Mouse (Mus musculus): Measurements from ENCODE around the gene Cd248. TPM values are rescaled to one million over a fixed set of nuclear protein-coding genes. Genes with fewer than 3 reads are reported as not detected.

Gene Cd248
- polyA plus RNA-seq, 1 experiment from 2014 or later, result 15.2 TPM

- whole genome bisulfite sequencing, result 2% methylated on average over 34 of the region's 48 CpGs
These were observed 30.7 kb downstream of the Cd248 start, which contains the start of gene Cnih2 for GRCm38 (mm10) chr19:5098363-5099143. Gene Cnih2, minus strand, starts transcription at chr19:5098521.

GRCm38 (mm10) chr19:5106074-5106473 is 38.2 kb downstream of the Cd248 start:
- 22% methylated on average over 9 of the region's 9 CpGs for WGBS
- Histone ChIP-seq H3K4me2 (replicated peaks) (peak overlapping the region; percentile 97), H3K27me3 (no peaks in the 10 kb centered on the region), H3K9me3 (no peaks in the 10 kb centered on the region), H3K27ac (peak overlapping the region; percentile 96), H3K9ac (replicated peaks) (peak overlapping the region; percentile 89), H3K4me1 (replicated peaks) (peaks cover 26% of the 10 kb centered on the region), H3K36me3 (peaks cover 77% of the 10 kb centered on the region), H3K4me3 (replicated peaks) (peak overlapping the region; percentile 73)
- no peak; the same call in 1 of the 2 replicates for ATAC-seq

More at GRCm38 (mm10) chr19:5098363-5099143, 30.7 kb downstream of the Cd248 start, which contains the start of gene Cnih2:
- no peaks in the 10 kb centered on the region for H3K9me3 ChIP-seq
- peak within 1 kb of the TSS; percentile 99 for H3K9ac ChIP-seq (replicated peaks)
- peak within 1 kb of the TSS; percentile 97 for H3K27ac ChIP-seq
- H3K27me3 ChIP-seq, result no peaks in the 10 kb centered on the region
- peaks cover 65% of the 10 kb centered on the region for H3K4me1 ChIP-seq (replicated peaks)
- peak within 1 kb of the TSS; percentile 89 for H3K4me2 ChIP-seq (replicated peaks)
- peak within 1 kb of the TSS; percentile 88 for H3K4me3 ChIP-seq (replicated peaks)
- peaks cover 46% of the 10 kb centered on the region for H3K36me3 ChIP-seq
- peak; percentile 68 for ATAC-seq

GRCm38 (mm10) chr19:5106731-5107191 is 38.9 kb downstream of the Cd248 start, which contains the start of gene Rab1b:
Gene Rab1b, minus strand, starts transcription at chr19:5107072.
- Histone ChIP-seq H3K9me3 (no peaks in the 10 kb centered on the region), H3K27ac (peak within 1 kb of the TSS; percentile 96), H3K4me1 (replicated peaks) (peaks cover 26% of the 10 kb centered on the region), H3K4me2 (replicated peaks) (peak within 1 kb of the TSS; percentile 97), H3K36me3 (peaks cover 77% of the 10 kb centered on the region), H3K4me3 (replicated peaks) (peak within 1 kb of the TSS; percentile 73), H3K27me3 (no peaks in the 10 kb centered on the region), H3K9ac (replicated peaks) (peak within 1 kb of the TSS; percentile 89)
- peak; percentile 96 for ATAC-seq
- WGBS, result under 1% methylated on average over 46 of the region's 46 CpGs

- H3K36me3 ChIP-seq, result peaks cover 76% of the 10 kb centered on the region
- H3K4me1 ChIP-seq (replicated peaks), result peaks cover 26% of the 10 kb centered on the region
- no peaks in the 10 kb centered on the region for H3K9me3 ChIP-seq
- ATAC-seq, result peak; percentile 12; the same call in 1 of the 2 replicates
- no peak overlapping the region; the same call in 1 of the 2 replicates for H3K9ac ChIP-seq (replicated peaks)
- peak overlapping the region; percentile 96; the same call in 1 of the 2 replicates for H3K27ac ChIP-seq
- H3K4me2 ChIP-seq (replicated peaks), result no peak overlapping the region
- H3K27me3 ChIP-seq, result no peaks in the 10 kb centered on the region
- H3K4me3 ChIP-seq (replicated peaks), result no peak overlapping the region
- WGBS, result 78% methylated on average over 18 of the region's 18 CpGs
These were observed 39.8 kb downstream of the Cd248 start for GRCm38 (mm10) chr19:5107556-5108270.

- H3K27ac ChIP-seq, result peak overlapping the region; percentile 25; the same call in 1 of the 2 replicates
- WGBS, result 26% methylated on average over 5 of the region's 5 CpGs
- H3K4me2 ChIP-seq (replicated peaks), result no peak overlapping the region
- ATAC-seq, result 0 out of 2 replicates have a peak, but pooled peaks have one; percentile 0
- no peaks in the 10 kb centered on the region for H3K27me3 ChIP-seq
- H3K9me3 ChIP-seq, result no peaks in the 10 kb centered on the region
- H3K9ac ChIP-seq (replicated peaks), result peak overlapping the region; percentile 36; the same call in 1 of the 2 replicates
- H3K4me1 ChIP-seq (replicated peaks), result peaks cover 26% of the 10 kb centered on the region
- H3K36me3 ChIP-seq, result peaks cover 76% of the 10 kb centered on the region
- 0 out of 2 replicates have a peak overlapping the region, but pooled peaks have one; percentile 4 for H3K4me3 ChIP-seq (replicated peaks)
These were observed 40.3 kb downstream of the Cd248 start for GRCm38 (mm10) chr19:5108271-5108575.

GRCm38 (mm10) chr19:5108702-5109101 is 40.8 kb downstream of the Cd248 start:
- ATAC-seq, result no peak
- Histone ChIP-seq H3K27me3 (no peaks in the 10 kb centered on the region), H3K9ac (replicated peaks) (peak overlapping the region; percentile 36; the same call in 1 of the 2 replicates), H3K9me3 (no peaks in the 10 kb centered on the region), H3K4me3 (replicated peaks) (no peak overlapping the region), H3K4me2 (replicated peaks) (no peak overlapping the region), H3K27ac (0 out of 2 replicates have a peak overlapping the region, but pooled peaks have one; percentile 25), H3K36me3 (peaks cover 76% of the 10 kb centered on the region), H3K4me1 (replicated peaks) (peaks cover 26% of the 10 kb centered on the region)
- WGBS, result 64% methylated on average over 4 of the region's 4 CpGs

- Histone ChIP-seq H3K4me1 (replicated peaks) (peaks cover 26% of the 10 kb centered on the region), H3K4me2 (replicated peaks) (no peak overlapping the region), H3K9ac (replicated peaks) (no peak overlapping the region), H3K36me3 (peaks cover 75% of the 10 kb centered on the region), H3K27ac (no peak overlapping the region), H3K9me3 (no peaks in the 10 kb centered on the region), H3K4me3 (replicated peaks) (no peak overlapping the region), H3K27me3 (no peaks in the 10 kb centered on the region)
- ATAC-seq, result no peak
- 72% methylated on average over 19 of the region's 19 CpGs for WGBS
These were observed 42.0 kb downstream of the Cd248 start for GRCm38 (mm10) chr19:5109659-5110453.

GRCm38 (mm10) chr19:5113783-5114182 is 45.9 kb downstream of the Cd248 start:
- Histone ChIP-seq H3K27me3 (no peaks in the 10 kb centered on the region), H3K36me3 (peaks cover 59% of the 10 kb centered on the region), H3K4me2 (replicated peaks) (no peak overlapping the region), H3K4me1 (replicated peaks) (peaks cover 16% of the 10 kb centered on the region), H3K27ac (no peak overlapping the region), H3K4me3 (replicated peaks) (no peak overlapping the region), H3K9ac (replicated peaks) (no peak overlapping the region), H3K9me3 (no peaks in the 10 kb centered on the region)
- ATAC-seq, result no peak
- WGBS, result 97% methylated on average over 7 of the region's 7 CpGs

- peaks cover 20% of the 10 kb centered on the region for H3K4me1 ChIP-seq (replicated peaks)
- WGBS, result under 1% methylated on average over 83 of the region's 83 CpGs
- ATAC-seq, result peak; percentile 86
- H3K9me3 ChIP-seq, result no peaks in the 10 kb centered on the region
- H3K27ac ChIP-seq, result peak overlapping the region; percentile 96
- no peaks in the 10 kb centered on the region for H3K27me3 ChIP-seq
- peaks cover 20% of the 10 kb centered on the region for H3K36me3 ChIP-seq
- H3K4me2 ChIP-seq (replicated peaks), result peak overlapping the region; percentile 91
- H3K4me3 ChIP-seq (replicated peaks), result peak overlapping the region; percentile 91
- peak overlapping the region; percentile 90 for H3K9ac ChIP-seq (replicated peaks)
These were observed 49.9 kb downstream of the Cd248 start for GRCm38 (mm10) chr19:5117494-5118383.

GRCm38 (mm10) chr19:5118384-5118698 is 50.5 kb downstream of the Cd248 start, which contains the start of gene Klc2:
Gene Klc2, minus strand, starts transcription at chr19:5118560.
- Histone ChIP-seq H3K27ac (peak within 1 kb of the TSS; percentile 96), H3K4me3 (replicated peaks) (peak within 1 kb of the TSS; percentile 91), H3K9ac (replicated peaks) (peak within 1 kb of the TSS; percentile 90), H3K4me1 (replicated peaks) (peaks cover 20% of the 10 kb centered on the region), H3K27me3 (no peaks in the 10 kb centered on the region), H3K9me3 (no peaks in the 10 kb centered on the region), H3K4me2 (replicated peaks) (peak within 1 kb of the TSS; percentile 91), H3K36me3 (peaks cover 14% of the 10 kb centered on the region)
- WGBS, result 1% methylated on average over 18 of the region's 18 CpGs
- peak; percentile 92; the same call in 1 of the 2 replicates for ATAC-seq
